Comparison of ENCODE assay signal across 9 mouse cellular contexts in the genomic region with DNA sequence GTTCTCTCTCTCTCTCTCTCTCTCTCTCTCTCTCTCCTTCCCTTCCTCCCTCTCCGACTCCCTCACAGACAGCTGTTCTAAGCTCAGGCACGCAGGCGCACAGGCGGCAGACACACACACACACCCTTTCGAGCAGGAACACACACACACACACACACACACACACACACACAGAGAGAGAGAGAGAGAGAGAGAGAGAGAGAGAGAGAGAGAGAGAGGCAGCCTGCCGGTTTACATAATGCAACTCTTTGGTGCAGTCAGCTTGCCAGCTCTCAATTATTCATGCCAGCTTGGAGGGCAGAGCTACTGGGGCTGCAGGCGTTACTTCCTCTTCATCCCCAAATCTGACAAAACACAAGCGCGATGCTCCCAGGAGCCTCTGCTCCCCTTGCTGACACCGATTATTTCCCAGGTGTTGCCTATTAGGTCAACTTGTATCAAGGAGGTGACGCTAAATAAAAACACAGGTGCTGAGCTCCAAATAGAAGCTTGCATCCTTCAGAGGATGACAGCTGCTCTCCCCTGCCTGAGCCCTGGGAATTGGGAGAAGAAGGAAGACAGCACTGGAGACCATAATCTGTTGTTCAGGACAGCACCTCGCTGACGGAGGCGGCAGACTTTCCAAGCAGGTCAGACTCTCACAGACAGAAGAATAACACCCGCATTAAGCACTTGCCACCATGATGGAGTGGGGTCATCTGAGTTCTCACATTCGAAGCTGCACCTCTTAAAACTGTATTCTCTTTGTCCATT.
A peak's percentile ranks its signal among the peaks of the same experiment; 100 is the strongest.
DNase-seq lines count a peak whose midpoint lies in the region; ATAC-seq and TF ChIP-seq lines count a peak whose summit lies in the region.
"Had no signal": no experiment of that assay in that cellular context is flagged by ENCODE, and none has a peak within 500 bp of the region (broad histone marks: within the 10 kb centered on the region; RNA-seq: fewer than 3 reads in every experiment).

No protein-coding gene starts in this region.

- no peaks in the 10 kb centered on the region for H3K27me3 ChIP-seq in kidney, embryonic 16.5 days (ENCODE audit: insufficient read depth, low read length)
- no peaks in the 10 kb centered on the region for H3K27me3 ChIP-seq in embryonic facial prominence, embryonic 13.5 days

- H3K27ac ChIP-seq in kidney, embryonic 16.5 days (ENCODE audit: low read length) = peak overlapping the region; percentile 44; the same call in 1 of the 2 replicates
- H3K27ac ChIP-seq in embryonic facial prominence, embryonic 13.5 days = no peak overlapping the region
- peak overlapping the region; percentile 95 for H3K27ac ChIP-seq in left cerebral cortex, adult 2 months
- H3K27ac ChIP-seq in macrophage = peak overlapping the region; percentile 73

- TF ChIP-seq CTCF in left cerebral cortex, adult 2 months (IDR thresholded peaks at IDR 0.05) = no peak

- H3K4me1 ChIP-seq in kidney, embryonic 16.5 days (ENCODE audit: insufficient read depth, low read length) = peaks cover 18% of the 10 kb centered on the region
- peaks cover 23% of the 10 kb centered on the region for H3K4me1 ChIP-seq in embryonic facial prominence, embryonic 13.5 days

- peak; percentile 81 for ATAC-seq in kidney, embryonic 16.5 days (ENCODE audit: low FRiP score, low TSS enrichment)
- ATAC-seq in embryonic facial prominence, embryonic 13.5 days (ENCODE audit: insufficient number of reproducible peaks, insufficient read depth, low FRiP score, low TSS enrichment, low read depth) = peak; percentile 45; the same call in 1 of the 2 replicates

- peaks cover 88% of the 10 kb centered on the region for H3K79me2 ChIP-seq in macrophage (ENCODE audit: inconsistent target)

- H3K4me2 ChIP-seq in kidney, embryonic 16.5 days (replicated peaks; ENCODE audit: low read depth, low read length) = peak overlapping the region; percentile 57
- H3K4me2 ChIP-seq in embryonic facial prominence, embryonic 13.5 days = peak overlapping the region; percentile 72

- DNase-seq in kidney, adult 8-10 months = no peak
- DNase-seq in heart, postnatal 10 days = peak; percentile 44 to 57
- peak; percentile 65 to 77 for DNase-seq in left cerebral cortex, adult 2 months (ENCODE audit: extremely low spot score in 1 of 2, low spot score in 2 of 2)
- DNase-seq in right cerebral cortex, postnatal 36 days (ENCODE audit: low spot score in 2 of 2) = peak; percentile 69 to 72
- DNase-seq in urinary bladder, adult 18-20 months (ENCODE audit: low spot score in 2 of 2) = no peak

- intact Hi-C loops in heart, postnatal 10 days (cut with DNase I) = no loop called here
- intact Hi-C loops in left cerebral cortex, adult 2 months (cut with DNase I) = loop anchor here (5.0 to 10.0 kb wide), 3 partner anchors 46 to 418 kb away; no protein-coding TSS in a partner anchor

- H3K36me3 ChIP-seq in kidney, embryonic 16.5 days (ENCODE audit: insufficient read depth, low read length) = no peaks in the 10 kb centered on the region
- no peaks in the 10 kb centered on the region for H3K36me3 ChIP-seq in embryonic facial prominence, embryonic 13.5 days
- H3K36me3 ChIP-seq in macrophage (ENCODE audit: inconsistent target) = no peaks in the 10 kb centered on the region
- H3K36me3 ChIP-seq: G1E had no signal

- peak overlapping the region; percentile 33 for H3K4me3 ChIP-seq in kidney, embryonic 16.5 days (ENCODE audit: low read length)
- H3K4me3 ChIP-seq in embryonic facial prominence, embryonic 13.5 days = peak overlapping the region; percentile 39
- H3K4me3 ChIP-seq in left cerebral cortex, adult 2 months = peak overlapping the region; percentile 51
- peak overlapping the region; percentile 21; the same call in 1 of the 2 replicates for H3K4me3 ChIP-seq in macrophage (ENCODE audit: inconsistent target)

- no peaks in the 10 kb centered on the region for H3K9me3 ChIP-seq in kidney, embryonic 16.5 days (ENCODE audit: low read length)
- H3K9me3 ChIP-seq in embryonic facial prominence, embryonic 13.5 days = no peaks in the 10 kb centered on the region

- 0 out of 2 replicates have a peak overlapping the region, but pooled peaks have one; percentile 12 for H3K9ac ChIP-seq in kidney, embryonic 16.5 days (replicated peaks; ENCODE audit: low read length)
- peak overlapping the region; percentile 58 for H3K9ac ChIP-seq in embryonic facial prominence, embryonic 13.5 days

- 12% methylated on average over 16 of the region's 16 CpGs for WGBS in kidney, embryonic 16.5 days
- WGBS in embryonic facial prominence, embryonic 13.5 days = 21% methylated on average over 15 of the region's 16 CpGs
- WGBS in macrophage (ENCODE audit: missing documents) = 31% methylated on average over 16 of the region's 16 CpGs

Comparison
In these comparisons a context has a peak if more than half of its experiments do, and no peak if none do; other contexts are left out.
1. DNase-seq: peak in heart, postnatal 10 days (2 of 2), left cerebral cortex, adult 2 months (2 of 2) and right cerebral cortex, postnatal 36 days (2 of 2); none in kidney, adult 8-10 months (0 of 2) and urinary bladder, adult 18-20 months (0 of 2).
2. Peak in every context shown above with its lines, with median percentiles within 50 percentile points of each other: H3K4me3 ChIP-seq.